Mouse (Mus musculus): ENCODE measurements around the gene Slc13a3. TPM values are rescaled to one million over a fixed set of nuclear protein-coding genes. Genes with fewer than 3 reads are reported as not detected.

Slc13a3 gene
- polyA plus RNA-seq, 1 experiment from 2014 or later, result 0.42 TPM

- Histone ChIP-seq H3K4me1 (ENCODE audit: control insufficient read depth, insufficient read depth, low read length) (no peaks in the 10 kb centered on the region), H3K36me3 (ENCODE audit: control insufficient read depth, insufficient read depth, low read length) (no peaks in the 10 kb centered on the region), H3K27ac (ENCODE audit: low read depth, low read length) (no peak overlapping the region), H3K27me3 (ENCODE audit: control insufficient read depth, insufficient read depth, low read length) (no peaks in the 10 kb centered on the region), H3K9ac (ENCODE audit: low read depth, low read length) (no peak overlapping the region), H3K4me2 (replicated peaks; ENCODE audit: low read depth, low read length) (no peak overlapping the region), H3K4me3 (ENCODE audit: low read length) (no peak overlapping the region), H3K9me3 (ENCODE audit: control insufficient read depth, low read length) (no peaks in the 10 kb centered on the region)
- WGBS, result 20% methylated on average over 7 of the region's 7 CpGs
- ATAC-seq (ENCODE audit: low FRiP score, low TSS enrichment), result no peak; the same call in 1 of the 2 replicates
Measured at GRCm38 (mm10) chr2:165459663-165460062, 13.4 kb downstream of the Slc13a3 start.

GRCm38 (mm10) chr2:165458189-165458588 lies 14.8 kb downstream of the Slc13a3 start:
- Histone ChIP-seq H3K4me2 (replicated peaks; ENCODE audit: low read depth, low read length) (no peak overlapping the region), H3K27ac (ENCODE audit: low read depth, low read length) (no peak overlapping the region), H3K27me3 (ENCODE audit: control insufficient read depth, insufficient read depth, low read length) (no peaks in the 10 kb centered on the region), H3K9ac (ENCODE audit: low read depth, low read length) (no peak overlapping the region), H3K9me3 (ENCODE audit: control insufficient read depth, low read length) (no peaks in the 10 kb centered on the region), H3K4me3 (ENCODE audit: low read length) (no peak overlapping the region), H3K36me3 (ENCODE audit: control insufficient read depth, insufficient read depth, low read length) (no peaks in the 10 kb centered on the region), H3K4me1 (ENCODE audit: control insufficient read depth, insufficient read depth, low read length) (no peaks in the 10 kb centered on the region)
- WGBS, result 73% methylated on average over 5 of the region's 5 CpGs
- ATAC-seq (ENCODE audit: low FRiP score, low TSS enrichment), result no peak

- Histone ChIP-seq H3K27ac (ENCODE audit: low read depth, low read length) (no peak overlapping the region), H3K9ac (ENCODE audit: low read depth, low read length) (no peak overlapping the region), H3K4me1 (ENCODE audit: control insufficient read depth, insufficient read depth, low read length) (no peaks in the 10 kb centered on the region), H3K4me2 (replicated peaks; ENCODE audit: low read depth, low read length) (no peak overlapping the region), H3K4me3 (ENCODE audit: low read length) (no peak overlapping the region), H3K36me3 (ENCODE audit: control insufficient read depth, insufficient read depth, low read length) (no peaks in the 10 kb centered on the region), H3K27me3 (ENCODE audit: control insufficient read depth, insufficient read depth, low read length) (no peaks in the 10 kb centered on the region), H3K9me3 (ENCODE audit: control insufficient read depth, low read length) (no peaks in the 10 kb centered on the region)
- no peak for ATAC-seq (ENCODE audit: low FRiP score, low TSS enrichment)
- WGBS, result 53% methylated on average over 2 of the region's 2 CpGs
Measured at GRCm38 (mm10) chr2:165456710-165457109, 16.3 kb downstream of the Slc13a3 start.

GRCm38 (mm10) chr2:165452730-165453693 lies 20.0 kb downstream of the Slc13a3 start:
- 82% methylated on average over 12 of the region's 12 CpGs for WGBS
- H3K9me3 ChIP-seq (ENCODE audit: control insufficient read depth, low read length), result no peaks in the 10 kb centered on the region
- no peaks in the 10 kb centered on the region for H3K4me1 ChIP-seq (ENCODE audit: control insufficient read depth, insufficient read depth, low read length)
- no peak overlapping the region for H3K4me3 ChIP-seq (ENCODE audit: low read length)
- no peak overlapping the region for H3K9ac ChIP-seq (ENCODE audit: low read depth, low read length)
- no peak overlapping the region for H3K27ac ChIP-seq (ENCODE audit: low read depth, low read length)
- H3K27me3 ChIP-seq (ENCODE audit: control insufficient read depth, insufficient read depth, low read length), result no peaks in the 10 kb centered on the region
- no peak overlapping the region for H3K4me2 ChIP-seq (replicated peaks; ENCODE audit: low read depth, low read length)
- no peak for ATAC-seq (ENCODE audit: low FRiP score, low TSS enrichment)
- no peaks in the 10 kb centered on the region for H3K36me3 ChIP-seq (ENCODE audit: control insufficient read depth, insufficient read depth, low read length)

- Histone ChIP-seq H3K9me3 (ENCODE audit: control insufficient read depth, low read length) (no peaks in the 10 kb centered on the region), H3K27me3 (ENCODE audit: control insufficient read depth, insufficient read depth, low read length) (no peaks in the 10 kb centered on the region), H3K36me3 (ENCODE audit: control insufficient read depth, insufficient read depth, low read length) (no peaks in the 10 kb centered on the region), H3K4me3 (ENCODE audit: low read length) (no peak overlapping the region), H3K9ac (ENCODE audit: low read depth, low read length) (no peak overlapping the region), H3K4me2 (replicated peaks; ENCODE audit: low read depth, low read length) (no peak overlapping the region), H3K4me1 (ENCODE audit: control insufficient read depth, insufficient read depth, low read length) (no peaks in the 10 kb centered on the region), H3K27ac (ENCODE audit: low read depth, low read length) (no peak overlapping the region)
- ATAC-seq (ENCODE audit: low FRiP score, low TSS enrichment), result no peak
- WGBS, result 79% methylated on average over 9 of the region's 9 CpGs
Measured at GRCm38 (mm10) chr2:165448475-165448874, 24.6 kb downstream of the Slc13a3 start.

GRCm38 (mm10) chr2:165444861-165445260 lies 28.2 kb downstream of the Slc13a3 start:
- no peak overlapping the region for H3K9ac ChIP-seq (ENCODE audit: low read depth, low read length)
- 82% methylated on average over 3 of the region's 3 CpGs for WGBS
- ATAC-seq (ENCODE audit: low FRiP score, low TSS enrichment), result no peak

GRCm38 (mm10) chr2:165442981-165443380 lies 30.0 kb downstream of the Slc13a3 start:
- Histone ChIP-seq H3K4me1 (ENCODE audit: control insufficient read depth, insufficient read depth, low read length) (no peaks in the 10 kb centered on the region), H3K36me3 (ENCODE audit: control insufficient read depth, insufficient read depth, low read length) (no peaks in the 10 kb centered on the region), H3K9ac (ENCODE audit: low read depth, low read length) (no peak overlapping the region), H3K27me3 (ENCODE audit: control insufficient read depth, insufficient read depth, low read length) (no peaks in the 10 kb centered on the region), H3K9me3 (ENCODE audit: control insufficient read depth, low read length) (no peaks in the 10 kb centered on the region), H3K4me2 (replicated peaks; ENCODE audit: low read depth, low read length) (no peak overlapping the region), H3K4me3 (ENCODE audit: low read length) (no peak overlapping the region), H3K27ac (ENCODE audit: low read depth, low read length) (no peak overlapping the region)
- 78% methylated on average over 10 of the region's 10 CpGs for WGBS
- ATAC-seq (ENCODE audit: low FRiP score, low TSS enrichment), result no peak

More at GRCm38 (mm10) chr2:165444861-165445260, 28.2 kb downstream of the Slc13a3 start:
- no peaks in the 10 kb centered on the region for H3K36me3 ChIP-seq (ENCODE audit: control insufficient read depth, insufficient read depth, low read length)
- no peaks in the 10 kb centered on the region for H3K9me3 ChIP-seq (ENCODE audit: control insufficient read depth, low read length)
- no peak overlapping the region for H3K4me2 ChIP-seq (replicated peaks; ENCODE audit: low read depth, low read length)
- no peak overlapping the region for H3K4me3 ChIP-seq (ENCODE audit: low read length)
- H3K27ac ChIP-seq (ENCODE audit: low read depth, low read length), result no peak overlapping the region
- no peaks in the 10 kb centered on the region for H3K4me1 ChIP-seq (ENCODE audit: control insufficient read depth, insufficient read depth, low read length)
- H3K27me3 ChIP-seq (ENCODE audit: control insufficient read depth, insufficient read depth, low read length), result no peaks in the 10 kb centered on the region

- no peak overlapping the region for H3K4me2 ChIP-seq (replicated peaks; ENCODE audit: low read depth, low read length)
- no peaks in the 10 kb centered on the region for H3K4me1 ChIP-seq (ENCODE audit: control insufficient read depth, insufficient read depth, low read length)
- ATAC-seq (ENCODE audit: low FRiP score, low TSS enrichment), result no peak
- H3K9ac ChIP-seq (ENCODE audit: low read depth, low read length), result no peak overlapping the region
- no peaks in the 10 kb centered on the region for H3K27me3 ChIP-seq (ENCODE audit: control insufficient read depth, insufficient read depth, low read length)
- 58% methylated on average over 4 of the region's 4 CpGs for WGBS
- no peak overlapping the region for H3K27ac ChIP-seq (ENCODE audit: low read depth, low read length)
- H3K9me3 ChIP-seq (ENCODE audit: control insufficient read depth, low read length), result no peaks in the 10 kb centered on the region
- no peaks in the 10 kb centered on the region for H3K36me3 ChIP-seq (ENCODE audit: control insufficient read depth, insufficient read depth, low read length)
- H3K4me3 ChIP-seq (ENCODE audit: low read length), result no peak overlapping the region
Measured at GRCm38 (mm10) chr2:165441613-165442012, 31.4 kb downstream of the Slc13a3 start.

- no peak overlapping the region for H3K9ac ChIP-seq (ENCODE audit: low read depth, low read length)
- H3K27ac ChIP-seq (ENCODE audit: low read depth, low read length), result no peak overlapping the region
- H3K4me3 ChIP-seq (ENCODE audit: low read length), result no peak overlapping the region
- WGBS, result 83% methylated on average over 10 of the region's 10 CpGs
- ATAC-seq (ENCODE audit: low FRiP score, low TSS enrichment), result no peak
- H3K36me3 ChIP-seq (ENCODE audit: control insufficient read depth, insufficient read depth, low read length), result no peaks in the 10 kb centered on the region
- no peaks in the 10 kb centered on the region for H3K9me3 ChIP-seq (ENCODE audit: control insufficient read depth, low read length)
- no peaks in the 10 kb centered on the region for H3K27me3 ChIP-seq (ENCODE audit: control insufficient read depth, insufficient read depth, low read length)
- H3K4me2 ChIP-seq (replicated peaks; ENCODE audit: low read depth, low read length), result no peak overlapping the region
- H3K4me1 ChIP-seq (ENCODE audit: control insufficient read depth, insufficient read depth, low read length), result no peaks in the 10 kb centered on the region
Measured at GRCm38 (mm10) chr2:165439613-165440012, 33.4 kb downstream of the Slc13a3 start.
